Mouse (Mus musculus) megakaryocyte, adult 5-6 weeks (primary cell): ENCODE measurements around the gene Jkamp. TPM values are rescaled to one million over a fixed set of nuclear protein-coding genes. Genes with fewer than 3 reads are reported as not detected.

Source experiments
- ATAC-seq: 2 replicates; pipeline ENCODE4 v1.8.0; 2016; ENCODE audit warnings: mild to moderate bottlenecking, inconsistent platforms; ENCODE audit not compliant: poor library complexity, severe bottlenecking
- total RNA-seq, 2 experiments: library from RNA; stranded (forward) in 1 of 2; stranded (reverse) in 1 of 2; fragments of 153-499, 151-499 nt in 1 of 2; fragments of 221-1000, 200-1000 nt in 1 of 2; gene quantifications; 2 replicates each; pipeline versions ENCODE4 v1.2.3 to v1.2.4; 2015 to 2017

Gene Jkamp
- total RNA-seq, 2 experiments from 2014 or later = 23.2 to 43.3 TPM

DNA sequence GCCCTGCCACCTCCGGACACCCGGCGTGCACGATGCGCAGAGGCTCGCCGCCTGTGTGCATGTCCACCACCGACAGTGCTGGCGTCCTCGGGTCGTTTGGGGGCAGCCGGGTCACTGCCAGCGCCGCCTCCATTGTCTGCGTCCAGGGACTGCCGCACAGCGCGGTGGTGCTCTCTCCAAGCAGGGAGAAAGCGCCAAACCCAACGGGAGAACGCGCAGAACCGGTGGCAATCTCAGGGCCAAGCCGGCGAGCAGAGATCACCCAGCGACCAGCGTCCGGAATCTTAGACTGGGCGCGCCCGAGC lies 413 bp upstream of the Jkamp start:
- peak; percentile 14 for ATAC-seq

DNA sequence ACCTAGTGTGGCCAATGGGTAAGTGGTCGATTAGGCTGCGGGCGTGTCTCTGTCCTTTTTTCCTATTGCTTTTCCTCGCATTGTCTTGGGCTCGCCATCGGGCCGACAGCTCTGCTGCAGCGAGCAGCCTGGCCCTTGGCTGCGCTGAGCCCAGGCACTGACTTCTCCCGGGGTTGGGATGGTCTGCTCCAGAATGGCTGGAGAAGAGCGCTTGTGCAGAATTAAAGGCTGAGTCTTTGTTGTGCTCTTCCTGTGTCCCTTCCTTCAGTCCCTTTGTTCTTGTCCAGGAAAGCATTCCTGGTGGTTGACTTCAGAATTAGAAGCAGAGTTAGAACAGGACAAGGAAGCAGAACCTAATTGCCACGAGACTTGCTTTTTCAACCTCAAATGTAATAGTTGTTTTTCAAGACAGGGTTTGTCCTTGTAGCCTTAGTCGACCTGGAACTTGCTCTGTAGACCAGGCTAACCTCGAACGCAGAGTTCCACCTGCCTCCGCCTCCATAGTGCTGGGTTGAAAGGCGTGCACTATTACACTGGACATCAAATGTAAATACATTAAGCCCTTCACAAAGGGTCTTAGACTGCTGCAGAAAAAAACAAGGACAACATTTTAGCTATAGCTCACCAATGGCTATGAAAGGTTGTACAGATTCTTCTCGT lies 907 bp downstream of the Jkamp start:
- no peak for ATAC-seq

DNA sequence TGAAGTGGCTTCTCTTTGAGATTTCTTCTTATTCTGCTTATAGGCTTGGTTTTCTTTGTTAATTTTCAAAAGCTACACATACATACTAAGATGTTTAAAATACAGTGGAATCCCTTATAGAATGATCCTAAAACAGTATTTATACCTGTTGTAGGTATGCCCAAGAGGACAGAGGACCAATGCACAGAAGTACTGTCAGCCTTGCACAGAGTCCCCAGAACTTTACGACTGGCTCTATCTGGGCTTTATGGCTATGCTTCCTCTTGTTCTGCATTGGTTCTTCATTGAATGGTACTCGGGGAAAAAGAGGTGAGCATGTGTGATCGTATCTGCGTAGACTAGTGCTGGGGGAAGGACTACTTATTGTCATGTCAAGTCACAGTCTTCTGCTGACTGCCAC lies 4.4 kb downstream of the Jkamp start:
- no peak for ATAC-seq

DNA sequence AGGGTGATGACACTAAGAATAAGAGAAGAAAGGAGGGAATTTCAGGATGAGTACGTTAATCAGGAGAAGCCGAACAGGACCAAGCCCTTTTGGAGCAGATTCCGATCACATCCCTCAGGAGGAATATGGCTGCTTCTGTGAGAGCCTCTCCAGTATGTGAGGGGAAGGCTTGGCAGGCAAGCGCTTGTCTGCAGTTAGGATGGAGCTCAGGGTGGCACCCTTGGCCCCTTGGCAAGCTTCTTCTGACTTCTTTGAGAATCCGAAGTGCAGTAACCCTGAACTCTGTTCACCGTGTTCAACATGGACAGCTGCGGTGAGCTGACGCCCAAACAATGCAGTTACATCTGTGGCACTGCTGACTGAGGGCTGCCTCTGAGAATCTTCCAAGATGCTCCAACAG lies 11.6 kb downstream of the Jkamp start:
- no peak for ATAC-seq

DNA sequence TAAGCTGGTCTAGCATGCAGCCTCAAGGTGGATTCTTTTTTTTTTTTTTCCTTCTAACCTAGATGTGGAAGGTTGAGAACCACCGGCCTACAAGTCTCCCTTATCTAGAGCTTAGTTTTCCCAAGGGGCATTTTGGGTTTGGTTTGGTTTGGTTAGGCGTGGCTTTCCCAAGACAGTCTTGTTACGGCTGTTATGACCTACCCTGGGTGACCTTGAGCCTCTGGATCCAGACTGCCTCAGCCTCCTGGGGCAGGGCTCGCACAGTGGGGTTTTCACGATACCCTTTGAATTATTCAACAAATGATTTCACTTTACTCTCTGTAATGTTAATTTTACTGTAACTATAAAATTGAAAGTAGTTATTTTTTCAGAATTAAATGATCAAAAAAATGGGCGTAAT lies 17.4 kb downstream of the Jkamp start:
- ATAC-seq = no peak

DNA sequence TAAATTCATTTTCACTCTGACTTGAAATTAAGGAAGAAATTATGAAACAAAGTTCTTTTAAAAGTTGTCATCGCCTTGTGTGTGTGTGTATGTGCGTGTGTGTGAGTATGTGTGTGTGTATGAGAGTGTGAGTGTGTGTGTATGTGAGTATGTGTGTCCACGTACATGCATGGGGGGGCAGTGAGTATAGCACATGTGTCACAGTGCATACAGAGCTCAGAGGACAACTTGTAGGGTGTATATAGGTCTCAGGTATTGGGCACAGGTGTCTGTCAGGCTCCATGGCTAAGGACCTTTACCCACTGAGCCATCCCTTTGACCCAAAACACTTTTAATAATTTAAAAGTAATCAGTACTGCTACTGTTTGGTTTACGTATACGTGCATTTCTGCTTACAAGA lies 18.6 kb downstream of the Jkamp start:
- no peak for ATAC-seq

DNA sequence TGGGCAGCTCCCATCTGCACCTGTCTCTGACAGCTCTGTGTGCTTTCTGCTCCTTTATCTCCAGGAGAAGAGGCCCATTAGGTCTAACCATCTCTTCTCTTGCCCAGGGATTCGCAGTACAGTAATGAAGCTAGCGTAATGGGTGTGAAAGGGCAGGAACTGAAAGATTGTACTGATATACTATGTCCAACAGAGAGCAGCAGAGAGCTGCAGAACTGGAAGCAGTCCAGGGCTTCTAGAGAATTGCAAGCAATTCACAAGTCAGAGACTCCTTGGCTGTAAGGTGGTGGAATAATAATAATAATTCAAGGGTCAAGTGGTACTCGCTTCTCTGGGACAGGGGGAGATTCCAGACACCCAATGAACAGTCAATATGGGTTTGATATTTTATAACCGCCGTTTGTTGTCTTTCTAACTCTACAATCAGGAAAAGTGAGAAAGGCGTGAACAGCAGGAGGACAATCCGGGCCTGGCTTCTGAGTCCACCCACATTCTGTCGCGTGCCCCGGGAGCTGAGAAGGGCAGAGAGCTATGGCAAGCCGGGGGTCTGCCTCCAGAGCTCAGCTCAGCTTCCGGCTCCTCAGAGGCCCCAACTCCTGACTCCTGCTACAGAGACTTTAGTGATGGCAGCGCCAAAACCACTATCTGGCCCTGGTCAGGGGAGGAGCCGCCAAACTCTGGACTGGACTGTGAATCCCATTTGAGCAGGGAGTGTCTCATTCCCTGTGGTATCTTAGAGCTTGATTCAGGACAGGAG lies 19.3 kb downstream of the Jkamp start:
- ATAC-seq = peak; percentile 92

DNA sequence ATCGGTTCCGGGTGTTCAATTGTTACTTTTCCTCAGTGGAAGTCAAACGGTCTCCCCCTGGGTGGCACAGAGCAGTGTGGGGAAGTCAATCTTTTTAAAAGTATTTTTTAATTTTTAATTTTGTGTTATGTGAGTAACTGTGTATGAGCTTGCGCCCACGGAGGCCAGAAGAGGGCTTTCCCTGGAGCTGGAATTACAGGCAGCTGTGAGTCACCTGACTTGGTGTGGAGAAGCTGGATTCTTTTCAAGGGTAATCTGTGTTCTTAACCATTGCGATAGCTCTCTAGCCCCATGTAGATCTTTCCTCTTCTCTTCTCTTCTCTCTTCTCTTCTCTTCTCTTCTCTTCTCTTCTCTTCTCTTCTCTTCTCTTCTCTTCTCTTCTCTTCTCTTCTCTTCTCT lies 29.7 kb downstream of the Jkamp start:
- ATAC-seq = no peak

DNA sequence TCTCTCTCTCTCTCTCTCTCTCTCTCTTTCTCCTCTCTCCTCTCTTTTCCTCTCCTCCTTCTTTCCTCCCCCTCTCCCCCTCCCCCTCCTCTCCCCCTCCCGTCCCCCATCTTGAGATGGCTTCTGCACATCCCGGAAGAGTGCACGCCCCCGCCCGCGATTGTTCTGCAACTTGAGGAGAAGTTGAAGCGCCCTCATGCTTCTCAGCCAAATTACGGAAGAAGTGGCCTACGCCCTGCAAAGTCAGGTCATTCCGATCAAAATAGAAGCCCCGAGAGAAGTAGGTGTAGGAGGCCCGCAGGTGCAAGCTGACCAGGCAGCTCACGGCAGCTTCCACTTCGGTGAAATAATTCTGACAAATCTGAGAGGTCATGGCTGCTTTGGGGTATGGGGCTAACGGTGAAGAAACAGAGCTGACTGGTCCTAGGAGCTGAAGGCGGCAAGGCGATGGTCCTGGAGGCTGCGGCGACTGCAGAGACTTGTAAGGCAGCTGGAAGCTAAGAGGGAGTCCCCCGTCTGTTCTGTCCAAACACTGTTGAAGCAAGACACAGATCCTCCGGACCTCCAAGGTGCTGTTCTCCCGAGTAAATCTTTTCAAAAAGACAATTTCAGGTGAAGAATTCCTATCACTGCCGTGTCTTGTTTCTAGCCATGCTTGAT lies 30.4 kb downstream of the Jkamp start:
- ATAC-seq = no peak

DNA sequence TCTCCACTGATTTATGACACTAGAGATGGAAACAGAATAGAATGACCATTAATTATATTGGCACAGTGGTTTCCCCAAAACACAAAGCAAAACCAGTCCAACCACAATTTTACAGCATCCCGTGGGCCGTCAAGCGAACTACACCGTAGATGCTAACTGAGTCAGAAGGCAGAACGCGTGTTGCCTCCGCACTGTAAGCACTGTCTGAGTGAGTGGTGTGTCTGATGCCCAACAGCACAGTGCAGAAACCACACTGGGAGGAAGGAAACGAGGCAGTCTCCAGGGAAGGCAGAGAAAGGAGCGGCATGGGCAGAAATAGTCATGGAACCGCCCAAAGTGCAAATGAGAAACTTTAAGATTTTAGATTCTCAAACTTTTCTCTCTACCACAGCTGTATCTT lies 43.8 kb downstream of the Jkamp start:
- ATAC-seq = no peak

DNA sequence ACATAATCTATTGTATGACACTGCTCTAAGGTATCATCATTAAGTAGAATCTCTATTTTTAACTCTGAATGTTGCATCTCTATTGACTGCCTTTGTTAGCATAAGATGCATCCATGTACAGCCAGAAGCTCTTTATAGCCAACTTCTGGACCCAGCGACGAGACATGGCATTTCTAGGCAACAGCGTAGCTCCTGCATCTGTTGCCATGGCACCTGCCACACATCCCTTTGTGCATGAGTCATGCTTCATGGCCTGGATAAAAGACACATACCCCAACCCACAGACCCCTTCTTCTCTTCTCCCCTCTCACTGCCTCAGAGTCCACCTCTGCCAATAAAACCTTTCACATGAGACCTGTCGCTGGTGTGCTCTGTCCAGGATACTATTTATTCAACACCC lies 65.4 kb downstream of the Jkamp start:
- no peak for ATAC-seq

Other genes starting within 250 kb of the Jkamp start
- 0.11 and 0.16 TPM in 2 replicates for gene Gpr135, start 14.5 kb upstream of the Jkamp start, total RNA-seq (2015)
- not detected in 2 replicates for gene Gpr135, start 14.5 kb upstream of the Jkamp start, total RNA-seq (2017)
- 0.55 TPM in 1 of 2 replicates, not detected in the other for gene L3hypdh, start 150 bp upstream of the Jkamp start, total RNA-seq (2015)
- 0.15 and 0.49 TPM in 2 replicates for gene L3hypdh, start 150 bp upstream of the Jkamp start, total RNA-seq (2017)
- not detected in 2 replicates for gene Ccdc175, start 99.4 kb downstream of the Jkamp start, total RNA-seq (2015)
- gene Ccdc175, start 99.4 kb downstream of the Jkamp start, total RNA-seq (2017) = not detected in 2 replicates